Mouse (Mus musculus) lung, postnatal 0 days (tissue): ENCODE measurements around the gene Samd4b.

Experiments used
- CTCF ChIP-seq: IDR thresholded peaks from 2 replicates; pipeline ENCODE4 v1.5.1; 2016; ENCODE audit warnings: antibody characterized with exemption, mild to moderate bottlenecking
- EP300 ChIP-seq: IDR thresholded peaks from 2 replicates; pipeline ENCODE4 v1.6.1; 2016; ENCODE audit warnings: antibody characterized with exemption, mild to moderate bottlenecking, control low read depth

DNA sequence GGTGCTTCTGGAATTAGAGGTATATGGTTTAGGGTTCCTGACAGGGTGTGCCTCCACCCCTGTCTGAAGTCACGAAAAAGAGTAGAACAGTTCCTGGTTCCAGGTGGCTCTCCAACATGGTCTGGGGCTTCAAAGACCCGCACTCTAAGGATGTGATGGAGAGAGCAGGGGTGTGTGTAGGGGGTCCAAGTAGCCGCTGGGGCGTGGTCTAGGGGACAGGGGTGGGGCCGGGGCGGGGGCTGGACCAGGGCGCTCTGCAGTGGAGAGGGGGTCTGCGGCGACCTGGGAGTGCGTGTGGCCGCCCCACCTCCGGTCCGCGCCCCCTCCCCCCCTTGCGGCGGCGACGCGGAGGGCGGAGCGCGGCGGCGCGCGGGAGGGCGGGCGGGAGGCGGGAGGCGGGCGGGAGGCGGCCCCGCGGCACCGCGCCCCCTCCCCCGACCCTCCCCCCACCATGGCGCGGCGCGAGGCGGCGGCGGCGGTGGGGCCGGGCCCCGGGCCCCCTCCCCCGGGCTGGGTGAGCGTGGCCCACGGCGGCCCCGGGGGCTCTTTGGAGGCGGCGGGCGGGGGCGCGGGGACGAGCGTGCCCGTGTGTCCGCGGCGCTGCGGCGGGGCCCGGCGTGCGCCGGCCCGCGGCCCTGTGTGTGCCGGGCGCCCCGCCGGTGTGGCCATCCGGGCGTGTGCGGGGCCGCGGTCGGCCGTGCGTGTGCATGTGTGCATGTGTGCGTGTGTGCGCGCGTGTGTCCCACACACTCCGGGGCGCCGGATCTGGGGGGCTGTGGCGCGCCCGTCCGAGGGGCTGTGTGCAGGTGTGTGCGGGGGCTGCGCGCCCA is 146.2 kb downstream of the Samd4b start, which contains the start of gene Lrfn1:
- TF ChIP-seq CTCF (no peak), EP300 (no peak)
